Mouse (Mus musculus) C2C12 (cell line): ENCODE results near the gene Gm21671. TPM values are rescaled to one million over a fixed set of nuclear protein-coding genes. Genes with fewer than 3 reads are reported as not detected.
"Not testable (repeated sequence)": the region's sequence is repeated elsewhere in the genome, so short reads cannot be mapped to it uniquely, and the experiment has no call there.

ENCODE experiments used
- H3K27me3 ChIP-seq: one replicate; pipeline ENCODE4 v1.6.1; 2011; ENCODE audit not compliant: control insufficient read depth, insufficient read depth, insufficient read length
- H3K36me3 ChIP-seq: one replicate; pipeline ENCODE4 v1.6.1; 2011; ENCODE audit not compliant: control insufficient read depth, insufficient read depth
- H3K4me3 ChIP-seq: one replicate; pipeline ENCODE4 v1.5.1; 2011; ENCODE audit warnings: mild to moderate bottlenecking, control low read depth; ENCODE audit not compliant: poor library complexity, insufficient read depth, severe bottlenecking
- H3K79me2 ChIP-seq: one replicate; pipeline ENCODE4 v1.6.1; 2011; ENCODE audit not compliant: control insufficient read depth, insufficient read depth
- H3K79me3 ChIP-seq: one replicate; pipeline ENCODE4 v1.6.1; 2011; ENCODE audit warnings: low read depth, control low read depth
- H3ac ChIP-seq: one replicate; pipeline ENCODE3; 2011; ENCODE audit warnings: low read depth; ENCODE audit not compliant: control insufficient read depth, insufficient read length
- long read RNA-seq, 2 experiments: library from polyadenylated mRNA; unstranded; transcript quantifications; one replicate each; pipeline ENCODE4 v2.0.0; 2019 to 2020
- polyA plus RNA-seq: library from polyadenylated mRNA; unstranded; fragments of >200 nt; fragmentation: generic; extraction: Trizol; gene quantifications from one replicate; pipeline ENCODE4 v1.2.1, GENCODE M21; 2012; ENCODE audit warnings: missing spikeins

Gm21671 gene
- polyA plus RNA-seq: not detected
- long read RNA-seq, experiment 1: 0 reads
- long read RNA-seq, experiment 2, partial matches to known transcripts: 0 of 1 reads
- long read RNA-seq, experiment 2, other reads (novel, unspliced or antisense): 1 of 1 reads

DNA sequence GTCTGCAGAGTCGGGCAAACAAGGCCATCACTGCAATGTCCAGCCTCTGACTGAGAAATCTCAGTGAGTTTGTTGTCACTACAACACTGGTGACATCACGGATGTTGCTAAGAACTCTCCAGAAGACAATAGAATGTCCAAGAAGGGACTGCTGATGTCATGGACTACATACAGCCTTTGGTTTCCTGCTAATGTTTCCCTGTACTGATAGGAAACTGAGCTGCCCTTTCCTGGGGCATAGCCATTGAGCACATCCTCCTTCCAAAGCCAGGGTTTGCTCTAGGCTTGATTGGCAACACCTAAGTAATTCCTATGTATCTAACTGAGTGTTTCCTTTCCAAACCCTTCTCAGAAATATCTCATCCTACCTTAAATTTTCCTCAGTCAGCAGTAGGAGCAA, at the start of gene Gm21671:
Gene Gm21671 (minus strand): TSS at position 101 of the 400 bp plus-strand sequence.
- H3K4me3 ChIP-seq, H3K36me3 ChIP-seq, H3K27me3 ChIP-seq, H3K79me2 ChIP-seq, H3K79me3 ChIP-seq, H3ac ChIP-seq: not testable (repeated sequence)

GRCm38 (mm10) chr5:25988550-25988949, 34.3 kb upstream of the Gm21671 start, which contains the start of gene Gm21698:
TSS of gene Gm21698 (minus strand) at chr5:25988650.
- H3ac ChIP-seq, H3K4me3 ChIP-seq, H3K79me2 ChIP-seq, H3K27me3 ChIP-seq, H3K36me3 ChIP-seq, H3K79me3 ChIP-seq: not testable (repeated sequence)

GRCm38 (mm10) chr5:25972563-25972962, 18.3 kb upstream of the Gm21671 start, which contains the start of gene Gm21680:
TSS of gene Gm21680 (minus strand) at chr5:25972663.
- H3K79me3 ChIP-seq, H3K79me2 ChIP-seq, H3K4me3 ChIP-seq, H3ac ChIP-seq, H3K27me3 ChIP-seq, H3K36me3 ChIP-seq: not testable (repeated sequence)

- not testable (repeated sequence) for H3K27me3 ChIP-seq, H3K4me3 ChIP-seq, H3K36me3 ChIP-seq, H3K79me3 ChIP-seq, H3ac ChIP-seq, H3K79me2 ChIP-seq
These were observed 2.8 kb upstream of the Gm21671 start for GRCm38 (mm10) chr5:25957050-25957449.

DNA sequence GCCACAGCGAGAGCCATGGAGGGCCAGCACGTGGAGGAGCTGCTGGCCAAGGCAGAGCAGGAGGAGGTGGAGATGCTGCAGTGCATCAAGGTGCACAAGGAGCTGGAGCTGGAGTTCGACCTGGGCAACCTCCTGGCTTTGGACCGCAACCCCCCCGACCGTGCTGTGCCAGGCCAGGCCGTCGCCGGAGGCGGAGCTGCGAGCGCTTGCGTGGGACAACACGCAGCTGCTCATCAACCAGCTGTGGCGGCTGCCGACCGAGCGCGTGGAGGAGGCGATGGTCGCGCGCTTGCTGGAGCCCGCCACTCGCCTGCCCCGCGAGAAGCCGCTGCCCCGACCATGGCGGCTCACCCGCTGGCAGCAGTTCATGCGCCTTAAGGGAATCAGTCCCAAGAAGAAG, 2.4 kb upstream of the Gm21671 start:
- H3K27me3 ChIP-seq, H3ac ChIP-seq, H3K36me3 ChIP-seq, H3K4me3 ChIP-seq, H3K79me3 ChIP-seq, H3K79me2 ChIP-seq: not testable (repeated sequence)

DNA sequence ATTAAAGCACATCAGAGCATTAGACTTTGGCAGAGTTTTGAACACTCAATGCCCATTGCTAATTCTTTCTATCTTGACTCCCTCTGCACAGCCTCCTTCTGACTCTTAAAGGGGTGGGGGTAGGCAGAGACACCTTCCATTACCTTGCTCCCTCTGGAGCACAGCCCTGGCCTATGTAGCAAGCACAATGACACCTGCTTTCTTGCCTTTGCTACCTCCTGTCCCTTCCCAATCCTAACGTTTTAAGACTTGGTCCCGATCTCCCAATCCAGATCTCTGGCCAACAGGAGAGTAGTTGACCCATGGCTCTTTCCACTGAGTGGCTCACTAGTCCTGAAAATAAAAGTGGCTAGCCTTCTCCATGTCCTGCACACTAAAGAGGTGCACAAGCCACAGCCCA, 8.8 kb downstream of the Gm21671 start:
- H3K4me3 ChIP-seq, H3K79me2 ChIP-seq, H3K27me3 ChIP-seq, H3K36me3 ChIP-seq, H3ac ChIP-seq, H3K79me3 ChIP-seq: not testable (repeated sequence)

DNA sequence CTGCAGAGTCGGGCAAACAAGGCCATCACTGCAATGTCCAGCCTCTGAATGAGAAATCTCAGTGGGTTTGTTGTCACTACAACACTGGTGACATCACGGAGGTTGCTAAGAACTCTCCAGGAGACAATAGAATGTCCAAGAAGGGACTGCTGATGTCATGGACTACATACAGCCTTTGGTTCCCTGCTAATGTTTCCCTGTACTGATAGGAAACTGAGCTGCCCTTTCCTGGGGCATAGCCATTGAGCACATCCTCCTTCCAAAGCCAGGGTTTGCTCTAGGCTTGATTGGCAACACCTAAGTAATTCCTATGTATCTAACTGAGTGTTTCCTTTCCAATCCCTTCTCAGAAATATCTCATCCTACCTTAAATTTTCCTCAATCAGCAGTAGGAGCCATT, 11.9 kb downstream of the Gm21671 start, which contains the start of gene Gm21663:
Gene Gm21663 (minus strand): TSS at position 101 of the 400 bp plus-strand sequence.
- not testable (repeated sequence) for H3K27me3 ChIP-seq, H3K79me3 ChIP-seq, H3ac ChIP-seq, H3K79me2 ChIP-seq, H3K4me3 ChIP-seq, H3K36me3 ChIP-seq

Other genes starting within 250 kb of the Gm21671 start
- gene Xrcc2, start 248.6 kb downstream of the Gm21671 start, polyA plus RNA-seq: 7.2 TPM
- 0.66 TPM for gene Actr3b, start 194.4 kb downstream of the Gm21671 start, polyA plus RNA-seq
- gene Gm21663, start 12.0 kb downstream of the Gm21671 start, polyA plus RNA-seq: not detected
- not detected for gene Gm21680, start 18.2 kb upstream of the Gm21671 start, polyA plus RNA-seq
- not detected for gene Gm21698, start 34.2 kb upstream of the Gm21671 start, polyA plus RNA-seq
- not detected for gene Gm1979, start 50.4 kb upstream of the Gm21671 start, polyA plus RNA-seq
- gene Gm5862, start 68.5 kb upstream of the Gm21671 start, polyA plus RNA-seq: not detected
- 0.01 TPM for gene Speer4a, start 85.1 kb upstream of the Gm21671 start, polyA plus RNA-seq
- gene Gm7347, start 104.2 kb upstream of the Gm21671 start, polyA plus RNA-seq: not detected
- not detected for gene Gm10471, start 134.9 kb upstream of the Gm21671 start, polyA plus RNA-seq
- not detected for gene 5031410I06Rik, start 150.9 kb upstream of the Gm21671 start, polyA plus RNA-seq
- gene Gm10220, start 167.0 kb upstream of the Gm21671 start, polyA plus RNA-seq: not detected